Mouse (Mus musculus) CH12.LX (cell line): ENCODE results near the gene Tmem268. TPM values are rescaled to one million over a fixed set of nuclear protein-coding genes. Genes with fewer than 3 reads are reported as not detected.

ENCODE experiments used
- DNase-seq: peaks from one replicate; pipeline ENCODE4 v3.0.0-alpha.2; 2013; ENCODE audit errors: extremely low read depth
- H3K27ac ChIP-seq: 2 replicates; pipeline ENCODE4 v1.5.1; 2012; ENCODE audit warnings: low read depth, mild to moderate bottlenecking, control low read depth, moderate library complexity; ENCODE audit not compliant: insufficient read depth
- H3K27me3 ChIP-seq: replicated peaks from 2 replicates; pipeline ENCODE3; 2012; ENCODE audit warnings: inconsistent platforms
- H3K36me3 ChIP-seq, 2 experiments: replicated peaks in 1 of 2; 2 replicates each; pipeline versions ENCODE3 to v1.6.1; 2012; ENCODE audit warnings: inconsistent platforms in 1 of 2, low read length in 1 of 2, mild to moderate bottlenecking in 1 of 2, mixed read lengths in 1 of 2, moderate library complexity in 1 of 2; ENCODE audit not compliant: control insufficient read depth in 1 of 2, insufficient read depth in 1 of 2
- H3K4me1 ChIP-seq, 2 experiments: 2 replicates each; pipeline ENCODE4 v1.6.1; 2012; ENCODE audit warnings: inconsistent platforms in 1 of 2, moderate library complexity in 1 of 2; ENCODE audit not compliant: insufficient read depth in 2 of 2, control insufficient read depth in 1 of 2
- H3K4me2 ChIP-seq: 2 replicates; pipeline ENCODE4 v1.6.1; 2012; ENCODE audit warnings: low read depth, mild to moderate bottlenecking, control low read depth; ENCODE audit not compliant: poor library complexity, insufficient read depth, severe bottlenecking
- H3K4me3 ChIP-seq, 3 experiments: fragments of 150-350 bp in 1 of 3; sonication (generic) in 1 of 3; replicated peaks in 1 of 3; 2 replicates each; pipeline versions ENCODE3 to v1.5.1; 2011 to 2012; ENCODE audit warnings: low read depth in 2 of 3, low read length in 2 of 3, mild to moderate bottlenecking in 2 of 3, moderate library complexity in 2 of 3, control low read depth in 1 of 3, improper control_type of control experiment in 1 of 3, inconsistent platforms in 1 of 3, mixed read lengths in 1 of 3; ENCODE audit not compliant: poor library complexity in 1 of 3
- H3K79me2 ChIP-seq: replicated peaks from 2 replicates; pipeline ENCODE4 v1.6.1; 2012; ENCODE audit warnings: mild to moderate bottlenecking, moderate library complexity; ENCODE audit not compliant: control insufficient read depth, poor library complexity, insufficient read depth, severe bottlenecking; ENCODE audit errors: extremely low read depth
- H3K9ac ChIP-seq: 2 replicates; pipeline ENCODE4 v1.6.1; 2012; ENCODE audit warnings: low read depth, mild to moderate bottlenecking, control low read depth, moderate library complexity; ENCODE audit not compliant: insufficient read depth
- H3K9me3 ChIP-seq: replicated peaks from 2 replicates; pipeline ENCODE3; 2012; ENCODE audit warnings: low read length, inconsistent platforms, mixed read lengths
- BHLHE40 ChIP-seq: IDR thresholded peaks from 2 replicates; pipeline ENCODE4 v1.6.1; 2011; ENCODE audit warnings: mild to moderate bottlenecking, low read depth, low read length, improper control_type of control experiment
- ELF1 ChIP-seq: IDR thresholded peaks from 2 replicates; pipeline ENCODE4 v1.6.1; 2014; ENCODE audit warnings: low read depth, mild to moderate bottlenecking, inconsistent platforms, low read length, improper control_type of control experiment
- MAX ChIP-seq: IDR thresholded peaks from 2 replicates; pipeline ENCODE4 v1.6.1; 2011; ENCODE audit warnings: low read length, improper control_type of control experiment
- MXI1 ChIP-seq: IDR thresholded peaks from 2 replicates; pipeline ENCODE4 v1.6.1; 2011; ENCODE audit warnings: mild to moderate bottlenecking, low read depth, low read length, improper control_type of control experiment
- NRF1 ChIP-seq: IDR thresholded peaks from 2 replicates; pipeline ENCODE4 v1.6.1; 2014; ENCODE audit warnings: low read depth, mild to moderate bottlenecking, inconsistent platforms, low read length, improper control_type of control experiment, moderate library complexity
- PAX5 ChIP-seq: IDR thresholded peaks from 2 replicates; pipeline ENCODE4 v1.6.1; 2012; ENCODE audit warnings: low read length, inconsistent platforms, mixed read lengths
- POLR2A ChIP-seq: IDR thresholded peaks from 2 replicates; pipeline ENCODE4 v1.6.1; 2011; ENCODE audit warnings: low read depth, mild to moderate bottlenecking, improper control_type of control experiment, low read length
- RCOR1 ChIP-seq: conservative IDR thresholded peaks from 2 replicates; pipeline ENCODE4 v1.6.1; 2012; ENCODE audit warnings: low read depth, mild to moderate bottlenecking, inconsistent platforms, low read length, improper control_type of control experiment
- SIN3A ChIP-seq: IDR thresholded peaks from 2 replicates; pipeline ENCODE4 v1.6.1; 2012; ENCODE audit warnings: low read length, improper control_type of control experiment, inconsistent platforms
- TBP ChIP-seq: conservative IDR thresholded peaks from 2 replicates; pipeline ENCODE4 v1.6.1; 2011; ENCODE audit warnings: low read depth, low read length, improper control_type of control experiment
- TCF12 ChIP-seq: IDR thresholded peaks from 2 replicates; pipeline ENCODE4 v1.6.1; 2014; ENCODE audit warnings: low read depth, mild to moderate bottlenecking, inconsistent platforms, low read length, improper control_type of control experiment
- USF1 ChIP-seq: IDR thresholded peaks from 2 replicates; pipeline ENCODE4 v1.6.1; 2014; ENCODE audit warnings: low read depth, mild to moderate bottlenecking, inconsistent platforms, low read length, improper control_type of control experiment
- ZMIZ1 ChIP-seq: IDR thresholded peaks from 2 replicates; pipeline ENCODE4 v1.6.1; 2012; ENCODE audit warnings: low read depth, mild to moderate bottlenecking, inconsistent platforms, low read length, improper control_type of control experiment
- ZNF384 ChIP-seq: IDR thresholded peaks from 2 replicates; pipeline ENCODE4 v1.6.1; 2012; ENCODE audit warnings: low read depth, low read length, improper control_type of control experiment, inconsistent platforms
- dilution Hi-C: fragments of 300-500 bp; cut with MboI; formaldehyde crosslinking; loops from 2 replicates; pipeline ENCODE4 v1.14.3; 2020; ENCODE audit warnings: low sequenced_read_pairs; ENCODE audit not compliant: extremely low pct_unique_long_range_greater_than_20kb, extremely low pct_ligation_motif_present
- in situ Hi-C: fragments of 300-500 bp; cut with MboI; formaldehyde crosslinking; loops from 3 replicates; pipeline ENCODE4 v1.14.3; 2019; ENCODE audit warnings: low sequenced_read_pairs, low pct_ligation_motif_present, low pct_unique_long_range_greater_than_20kb, mixed read lengths
- polyA plus RNA-seq: library from polyadenylated mRNA; unstranded; fragments of >175 nt; gene quantifications from 2 replicates; pipeline ENCODE4 v1.2.1, GENCODE M21; 2012; ENCODE audit warnings: low read depth; ENCODE audit not compliant: insufficient read length
- total RNA-seq, 2 experiments: library from RNA; depleted of rRNA; stranded (reverse); fragments of 300-350 nt in 1 of 2; fragments of >200 nt in 1 of 2; gene quantifications; 2 replicates each; pipeline ENCODE4 v1.2.3; 2012 to 2014

Tmem268 gene
- total and polyA plus RNA-seq, 3 experiments: 8.3 to 11.1 (median 9.4) TPM

DNA sequence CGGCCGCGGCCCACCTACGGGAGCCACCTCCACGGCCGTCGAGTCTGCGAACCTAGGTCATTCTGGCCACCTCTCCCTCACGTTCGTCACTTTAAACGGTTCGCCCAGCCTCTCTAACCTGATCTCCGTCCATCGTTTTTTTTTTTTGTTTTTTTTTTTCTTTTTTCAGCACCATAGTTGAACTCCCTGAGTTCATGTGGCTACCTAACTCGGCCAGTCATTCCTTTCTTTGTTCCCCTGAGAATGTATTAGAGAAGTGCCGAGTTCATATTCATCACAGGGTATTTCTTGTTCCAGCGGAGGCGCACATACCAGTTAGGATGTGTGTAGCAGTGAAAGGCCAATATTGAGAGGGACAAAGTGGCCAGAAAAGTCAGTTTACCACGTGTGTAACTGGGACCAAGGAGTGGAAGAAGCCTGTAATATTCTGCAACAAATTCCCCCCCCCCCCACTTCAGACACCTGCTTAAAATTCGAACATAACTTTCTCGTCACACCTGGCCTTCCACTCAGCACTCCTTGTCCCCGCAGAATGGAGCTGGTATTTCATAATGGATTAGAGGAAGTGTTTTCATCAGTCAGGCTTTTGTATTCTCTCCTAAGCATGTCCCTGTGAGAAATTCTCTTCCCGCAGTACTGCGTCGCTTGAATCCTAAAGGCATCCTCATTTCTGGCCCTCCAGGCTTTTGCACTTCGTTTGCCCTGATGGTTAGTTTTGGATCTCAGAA lies 13.2 kb upstream of the Tmem268 start:
- in situ Hi-C loops: no loop called here
- DNase-seq: no peak
- peak overlapping the region; percentile 92 for H3K4me2 ChIP-seq
- TF ChIP-seq TBP (no peak), ZNF384 (peak; percentile 66), TCF12 (no peak), MAX (no peak), PAX5 (no peak), SIN3A (no peak), ELF1 (no peak)
- TF ChIP-seq, all 38 proteins: peak for 1
- Histone ChIP-seq H3K27me3 (no peaks in the 10 kb centered on the region), H3K79me2 (peaks cover 28% of the 10 kb centered on the region), H3K9ac (peak overlapping the region; percentile 84), H3K4me3 (peak overlapping the region; percentile 78 to 99 (median 94)), H3K27ac (peak overlapping the region; percentile 66; the same call in 1 of the 2 replicates), H3K4me1 (peaks cover 13 to 40% of the 10 kb centered on the region in 2 experiments), H3K36me3 (peaks cover 19 to 36% of the 10 kb centered on the region in 2 experiments), H3K9me3 (no peaks in the 10 kb centered on the region)
- dilution Hi-C loops: no loop called here

DNA sequence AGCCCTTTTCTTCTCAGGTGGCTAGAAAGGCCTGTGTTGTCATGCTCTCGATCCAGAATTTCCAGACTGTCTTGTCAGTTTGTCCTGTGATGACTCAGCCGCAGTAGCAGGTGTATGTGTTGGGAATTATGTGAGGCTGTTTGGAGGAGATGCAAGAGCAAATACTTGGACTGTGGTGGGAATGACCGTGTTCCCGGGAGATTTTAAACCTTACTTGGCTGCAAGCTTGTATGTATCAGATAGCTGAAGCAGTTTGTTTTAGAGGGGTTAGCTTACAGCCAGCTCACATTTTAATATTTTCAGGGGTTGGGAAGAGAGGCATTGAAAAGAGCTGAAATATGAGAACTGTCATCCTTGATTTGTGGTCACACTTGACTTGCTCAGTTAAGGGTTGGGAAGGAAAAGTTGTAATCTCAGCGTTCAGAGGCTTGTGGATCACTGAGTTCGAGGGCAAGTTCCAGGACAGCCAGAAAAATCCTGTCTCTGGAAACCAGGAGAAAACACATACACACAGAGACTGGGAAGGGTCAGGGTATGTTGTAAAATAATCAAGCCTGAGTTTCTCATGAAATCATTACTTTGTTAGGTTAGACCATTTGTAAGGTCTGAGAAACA lies 12.0 kb upstream of the Tmem268 start:
- Histone ChIP-seq H3K4me2 (peak overlapping the region; percentile 92), H3K79me2 (peaks cover 28% of the 10 kb centered on the region), H3K9me3 (no peaks in the 10 kb centered on the region), H3K36me3 (peaks cover 29 to 46% of the 10 kb centered on the region in 2 experiments), H3K4me1 (peaks cover 13 to 40% of the 10 kb centered on the region in 2 experiments), H3K27ac (no peak overlapping the region), H3K4me3 (peak overlapping the region in 1 of 3 experiments; percentile 94), H3K27me3 (no peaks in the 10 kb centered on the region), H3K9ac (peak overlapping the region; percentile 84; the same call in 1 of the 2 replicates)
- no peak for TF ChIP-seq USF1
- TF ChIP-seq RCOR1: no peak
- TF ChIP-seq NRF1: no peak
- no peak for TF ChIP-seq POLR2A
- TF ChIP-seq BHLHE40: no peak
- TF ChIP-seq ZMIZ1: no peak
- TF ChIP-seq ELF1: no peak
- no peak for TF ChIP-seq MXI1
- TF ChIP-seq TCF12: no peak
- in situ Hi-C loops (no loop called here), dilution Hi-C loops (no loop called here)
- no peak for DNase-seq
